Mouse (Mus musculus) lung, embryonic 14.5 days (tissue): Measurements from ENCODE around the gene Helt. TPM values are rescaled to one million over a fixed set of nuclear protein-coding genes. Genes with fewer than 3 reads are reported as not detected.

Experiments
- ATAC-seq: fragments of 200-750 bp; cut with Nextera tagmentation; 2 replicates; pipeline ENCODE4 v1.8.0; 2017; ENCODE audit warnings: mild to moderate bottlenecking, moderate TSS enrichment, moderate library complexity; ENCODE audit not compliant: insufficient read depth
- DNase-seq: peaks from one replicate; pipeline ENCODE4 v3.0.0-alpha.2; 2015
- H3K27ac ChIP-seq: fragments of 300-500 bp; sonication (generic); 2 replicates; pipeline ENCODE4 v1.5.1; 2014; ENCODE audit warnings: low read depth, mild to moderate bottlenecking, moderate library complexity
- H3K27me3 ChIP-seq: fragments of 300-500 bp; sonication (generic); 2 replicates; pipeline ENCODE4 v1.6.1; 2014; ENCODE audit warnings: low read length, control low read depth; ENCODE audit not compliant: insufficient read depth
- H3K36me3 ChIP-seq: fragments of 300-500 bp; sonication (generic); 2 replicates; pipeline ENCODE4 v1.6.1; 2014; ENCODE audit warnings: control low read depth; ENCODE audit not compliant: insufficient read depth
- H3K4me1 ChIP-seq: fragments of 300-500 bp; sonication (generic); 2 replicates; pipeline ENCODE4 v1.6.1; 2014; ENCODE audit warnings: antibody characterized with exemption, control low read depth; ENCODE audit not compliant: insufficient read depth
- H3K4me2 ChIP-seq: fragments of 300-500 bp; sonication (generic); 2 replicates; pipeline ENCODE4 v1.6.1; 2014; ENCODE audit warnings: mild to moderate bottlenecking
- H3K4me3 ChIP-seq: fragments of 300-500 bp; sonication (generic); 2 replicates; pipeline ENCODE4 v1.5.1; 2014; ENCODE audit warnings: low read depth, low read length
- H3K9ac ChIP-seq: fragments of 300-500 bp; sonication (generic); 2 replicates; pipeline ENCODE4 v1.6.1; 2014
- H3K9me3 ChIP-seq: fragments of 300-500 bp; sonication (generic); 2 replicates; pipeline ENCODE4 v1.6.1; 2016; ENCODE audit warnings: low read depth, low read length, control low read depth
- CTCF ChIP-seq: IDR thresholded peaks from 2 replicates; pipeline ENCODE4 v1.5.1; 2016; ENCODE audit warnings: antibody characterized with exemption, low read depth
- WGBS: fragments of 180-500 bp; shearing (Covaris S2); extraction: QIAGEN DNeasy Blood & Tissue Kit; methylation state at CpG from one replicate; pipeline ENCODE4 v1.1.7; 2014; 5-methylcytosine and 5-hydroxymethylcytosine counted together
- polyA plus RNA-seq: library from polyadenylated mRNA; unstranded; fragments of >200 nt; fragmentation: Nextera tagmentation; extraction: Ambion mirVana; gene quantifications from 2 replicates; pipeline ENCODE4 v1.2.1, GENCODE M21; 2014

Gene Helt
- polyA plus RNA-seq, 1 experiment from 2014 or later: not detected

DNA sequence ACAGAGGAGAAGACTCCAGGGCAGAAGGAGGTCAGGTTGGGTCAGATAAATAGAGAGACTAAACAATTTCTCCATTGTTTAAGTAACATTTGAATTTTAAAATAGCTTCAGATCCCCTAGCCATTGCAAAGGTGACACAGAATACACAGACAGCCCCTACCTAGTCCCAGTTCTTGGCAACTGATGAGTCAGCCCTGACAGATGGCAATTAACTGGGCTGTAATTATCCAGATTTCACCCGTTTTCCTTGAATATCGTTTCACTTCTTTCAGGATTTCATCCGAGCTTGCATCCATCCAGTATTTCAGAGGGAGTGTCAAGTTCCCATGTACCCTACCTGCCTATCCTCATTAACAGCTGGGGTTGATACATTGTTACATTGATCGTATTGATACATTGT lies 34.9 kb upstream of the Helt start:
- H3K9me3 ChIP-seq: no peaks in the 10 kb centered on the region; the same call in 1 of the 2 replicates
- no peaks in the 10 kb centered on the region for H3K27me3 ChIP-seq
- WGBS: 77% methylated on average over 4 of the region's 4 CpGs
- no peak overlapping the region for H3K9ac ChIP-seq
- H3K4me3 ChIP-seq: no peak overlapping the region
- H3K36me3 ChIP-seq: no peaks in the 10 kb centered on the region
- DNase-seq (no peak), ATAC-seq (no peak)
- no peak for TF ChIP-seq CTCF
- no peak overlapping the region for H3K27ac ChIP-seq
- no peak overlapping the region for H3K4me2 ChIP-seq
- no peaks in the 10 kb centered on the region for H3K4me1 ChIP-seq

- H3K4me2 ChIP-seq: no peak overlapping the region
- no peaks in the 10 kb centered on the region for H3K36me3 ChIP-seq
- H3K9me3 ChIP-seq: no peaks in the 10 kb centered on the region; the same call in 1 of the 2 replicates
- 44% methylated on average over 7 of the region's 7 CpGs for WGBS
- no peak overlapping the region for H3K9ac ChIP-seq
- no peak for TF ChIP-seq CTCF
- H3K4me1 ChIP-seq: no peaks in the 10 kb centered on the region
- no peak overlapping the region for H3K27ac ChIP-seq
- no peak overlapping the region for H3K4me3 ChIP-seq
- DNase-seq: peak; percentile 14
- ATAC-seq: no peak
- no peaks in the 10 kb centered on the region for H3K27me3 ChIP-seq
These were observed 32.8 kb upstream of the Helt start for GRCm38 (mm10) chr8:46327284-46327683.

DNA sequence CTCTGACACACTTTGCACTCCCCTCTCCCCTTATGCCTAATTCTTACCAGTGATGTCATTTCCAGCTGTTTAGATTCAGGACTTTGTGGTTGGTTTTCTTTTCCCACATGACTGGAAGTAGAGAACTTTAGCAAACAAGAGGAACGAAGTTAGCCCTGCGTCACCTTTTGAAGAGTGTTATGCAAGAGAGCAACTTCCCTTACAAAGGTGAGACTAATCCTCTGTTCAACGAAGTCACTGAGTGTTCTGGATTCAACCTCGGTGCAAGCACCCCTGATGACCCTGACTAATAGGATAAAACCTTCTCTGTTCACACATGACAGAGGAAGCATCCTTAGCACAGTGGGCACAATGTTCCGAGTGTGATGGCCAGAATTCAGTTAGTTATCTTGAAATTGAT lies 32.2 kb upstream of the Helt start:
- H3K27me3 ChIP-seq: no peaks in the 10 kb centered on the region
- no peaks in the 10 kb centered on the region for H3K4me1 ChIP-seq
- H3K9me3 ChIP-seq: no peaks in the 10 kb centered on the region; the same call in 1 of the 2 replicates
- 79% methylated on average over 5 of the region's 5 CpGs for WGBS
- no peak overlapping the region for H3K4me3 ChIP-seq
- DNase-seq (no peak), ATAC-seq (no peak)
- H3K9ac ChIP-seq: no peak overlapping the region
- no peaks in the 10 kb centered on the region for H3K36me3 ChIP-seq
- TF ChIP-seq CTCF: no peak
- no peak overlapping the region for H3K4me2 ChIP-seq
- no peak overlapping the region for H3K27ac ChIP-seq

DNA sequence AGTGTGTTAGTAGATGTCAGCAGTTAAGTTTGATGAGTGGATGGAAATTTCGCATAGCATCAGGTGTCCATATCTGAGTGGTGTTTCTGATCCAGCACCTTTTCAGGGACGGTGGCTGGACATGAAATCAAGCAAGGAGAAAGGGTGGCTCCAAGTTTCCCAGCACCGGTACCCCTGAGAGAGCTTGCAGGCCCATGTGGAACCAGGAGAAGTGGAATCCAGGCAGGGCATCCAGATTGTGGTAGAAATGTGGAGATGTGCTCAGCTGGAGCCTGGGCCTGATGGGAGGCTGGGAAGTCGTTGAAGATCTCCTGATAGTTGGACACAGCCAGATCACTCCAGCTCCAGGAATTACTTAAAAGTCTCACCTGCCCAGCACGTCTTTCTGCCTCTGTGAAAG lies 30.2 kb upstream of the Helt start:
- Histone ChIP-seq H3K9ac (no peak overlapping the region), H3K4me2 (no peak overlapping the region), H3K4me3 (no peak overlapping the region), H3K27me3 (no peaks in the 10 kb centered on the region), H3K4me1 (no peaks in the 10 kb centered on the region), H3K36me3 (no peaks in the 10 kb centered on the region), H3K27ac (no peak overlapping the region), H3K9me3 (no peaks in the 10 kb centered on the region; the same call in 1 of the 2 replicates)
- no peak for DNase-seq
- TF ChIP-seq CTCF: no peak
- WGBS: 62% methylated on average over 5 of the region's 5 CpGs
- no peak for ATAC-seq

DNA sequence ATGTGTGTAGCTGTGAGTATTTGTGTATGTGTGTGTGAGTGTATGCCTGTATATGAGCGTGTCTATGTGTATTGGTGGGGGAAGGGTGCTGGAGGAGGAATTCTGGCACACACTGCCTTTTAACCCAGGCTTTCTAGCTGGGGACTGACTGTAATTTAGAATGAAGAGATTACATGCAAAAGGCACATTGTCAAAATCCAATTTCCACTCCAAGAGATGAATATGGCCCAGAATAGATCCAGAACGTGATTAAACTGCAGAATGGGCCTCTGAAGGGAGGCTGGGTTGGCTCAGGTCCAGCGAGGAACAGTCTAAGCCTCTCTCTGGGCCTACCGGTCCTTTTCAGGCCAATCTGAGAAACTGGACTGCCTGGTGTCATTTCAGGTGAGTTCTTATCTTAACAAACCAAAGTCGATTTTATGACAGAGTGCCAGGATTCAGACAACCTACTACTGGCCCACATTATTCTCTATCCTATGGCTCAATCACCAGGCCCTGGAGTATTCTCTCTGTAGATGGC lies 29.3 kb upstream of the Helt start:
- no peaks in the 10 kb centered on the region for H3K4me1 ChIP-seq
- H3K9ac ChIP-seq: no peak overlapping the region
- H3K4me3 ChIP-seq: no peak overlapping the region
- H3K27me3 ChIP-seq: no peaks in the 10 kb centered on the region
- no peak; the same call in 1 of the 2 replicates for ATAC-seq
- TF ChIP-seq CTCF: no peak
- no peak overlapping the region; the same call in 1 of the 2 replicates for H3K27ac ChIP-seq
- no peaks in the 10 kb centered on the region for H3K36me3 ChIP-seq
- 43% methylated on average over 5 of the region's 5 CpGs for WGBS
- no peak overlapping the region for H3K4me2 ChIP-seq
- DNase-seq: peak; percentile 25
- no peaks in the 10 kb centered on the region; the same call in 1 of the 2 replicates for H3K9me3 ChIP-seq

DNA sequence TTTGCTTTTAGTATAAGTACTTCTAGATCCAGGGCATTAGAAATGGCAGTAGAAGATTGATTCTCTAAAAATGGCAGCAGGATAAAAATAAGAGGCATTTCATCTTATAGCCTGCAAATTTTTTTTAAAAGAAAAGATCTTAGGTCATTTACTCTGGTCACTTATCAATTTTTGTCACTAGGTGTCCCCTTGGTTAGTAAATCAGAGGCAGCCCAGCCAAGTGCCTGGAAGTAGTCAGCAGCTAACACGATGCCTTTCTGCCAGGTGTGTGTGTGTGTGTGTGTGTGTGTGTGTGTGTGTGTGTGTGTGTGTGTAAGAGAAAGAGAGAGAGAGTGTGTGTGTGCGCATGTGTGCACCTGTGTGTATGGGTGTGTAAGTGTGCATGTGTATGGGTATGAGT lies 28.4 kb upstream of the Helt start:
- Histone ChIP-seq H3K4me3 (no peak overlapping the region), H3K9me3 (no peaks in the 10 kb centered on the region; the same call in 1 of the 2 replicates), H3K4me1 (no peaks in the 10 kb centered on the region), H3K27ac (no peak overlapping the region), H3K36me3 (no peaks in the 10 kb centered on the region), H3K9ac (no peak overlapping the region), H3K4me2 (no peak overlapping the region), H3K27me3 (no peaks in the 10 kb centered on the region)
- WGBS: 62% methylated on average over 2 of the region's 2 CpGs
- ATAC-seq (no peak), DNase-seq (peak; percentile 22)
- peak; percentile 14; the same call in 1 of the 2 replicates for TF ChIP-seq CTCF

DNA sequence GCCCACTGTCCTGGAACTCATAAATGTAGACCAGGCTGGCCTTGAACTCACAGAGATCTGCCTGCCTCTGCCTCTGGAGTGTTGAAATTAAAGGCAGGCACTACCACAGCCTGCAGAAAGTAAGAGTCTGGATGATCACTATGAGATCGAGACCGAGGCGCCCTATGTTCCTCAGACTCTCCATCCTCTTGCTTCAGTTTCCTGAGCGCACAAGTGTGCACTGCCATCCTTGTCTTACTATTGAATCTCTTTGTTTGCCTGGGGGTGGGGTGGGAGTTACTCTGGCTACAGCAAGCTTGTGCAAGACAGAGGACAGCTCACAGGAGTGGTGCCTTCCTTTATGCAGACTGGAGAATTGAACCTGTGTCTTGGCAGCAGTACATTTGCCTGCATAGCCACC lies 27.9 kb upstream of the Helt start:
- Histone ChIP-seq H3K9me3 (no peaks in the 10 kb centered on the region; the same call in 1 of the 2 replicates), H3K36me3 (no peaks in the 10 kb centered on the region), H3K4me3 (no peak overlapping the region), H3K4me2 (no peak overlapping the region), H3K9ac (no peak overlapping the region), H3K27ac (no peak overlapping the region), H3K27me3 (no peaks in the 10 kb centered on the region), H3K4me1 (no peaks in the 10 kb centered on the region)
- TF ChIP-seq CTCF: no peak
- 95% methylated on average over 4 of the region's 4 CpGs for WGBS
- ATAC-seq (no peak), DNase-seq (no peak)
